Mouse (Mus musculus) ES-Bruce4 (cell line): Measurements from ENCODE around the gene Cyp2d40.

ENCODE experiments used
- CTCF ChIP-seq: IDR thresholded peaks from one replicate; pipeline ENCODE4 v1.8.1; 2011; ENCODE audit warnings: low read depth, low read length
- EP300 ChIP-seq: IDR thresholded peaks from 2 replicates; pipeline ENCODE4 v1.6.1; 2011; ENCODE audit warnings: low read depth, low read length; ENCODE audit not compliant: insufficient read depth
- POLR2A ChIP-seq: IDR thresholded peaks from one replicate; pipeline ENCODE4 v1.8.1; 2011; ENCODE audit warnings: low read length; ENCODE audit not compliant: insufficient read depth

GRCm38 (mm10) chr15:82806969-82807763, 43.2 kb upstream of the Cyp2d40 start:
- TF ChIP-seq POLR2A (no peak), EP300 (no peak), CTCF (no peak)
